Comparison of ENCODE assay signal across 1 mouse cellular context in the genomic region with DNA sequence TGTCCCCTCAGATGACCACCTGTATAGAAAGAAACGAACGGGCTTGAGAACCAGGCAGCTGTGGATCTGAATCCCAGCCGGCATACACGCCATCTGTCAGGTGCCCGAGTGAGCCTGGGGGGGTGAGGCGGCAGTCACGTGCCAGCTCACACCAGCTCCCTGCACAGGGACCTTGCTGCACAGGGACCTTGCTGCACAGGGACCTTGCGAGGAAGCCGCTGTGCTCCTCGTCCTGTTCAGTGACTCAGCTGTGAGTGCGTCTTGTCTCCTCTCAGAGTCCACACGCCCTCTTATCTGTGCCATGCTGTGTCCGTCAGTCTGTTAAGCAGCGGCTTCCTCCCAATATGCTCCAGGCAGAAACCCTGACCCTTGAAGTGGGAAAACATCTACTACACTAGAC.
A peak's percentile ranks its signal among the peaks of the same experiment; 100 is the strongest.
TF ChIP-seq lines count a peak whose summit lies in the region.

No protein-coding gene starts in this region.

TF ChIP-seq in MEL, 35 proteins besides CTCF, POLR2A, EP300 and RAD21 (continued from another document):
- TF ChIP-seq POLR2AphosphoS2 (IDR thresholded peaks at IDR 0.05; ENCODE audit: low read length), result no peak
- no peak; the same call in none of the 2 replicates for TF ChIP-seq TAL1 (IDR thresholded peaks at IDR 0.05; ENCODE audit: low read length)
- TF ChIP-seq KAT2A (conservative IDR thresholded peaks at IDR 0.05; ENCODE audit: low read depth, low read length), result no peak
- 0 out of 2 replicates have a peak, but pooled peaks have one; percentile 7 for TF ChIP-seq ETS1 (IDR thresholded peaks at IDR 0.05; ENCODE audit: low read depth, low read length)
- TF ChIP-seq MXI1 (IDR thresholded peaks at IDR 0.05; ENCODE audit: low read depth, low read length), result peak; percentile 41; the same call in 1 of the 2 replicates
- peak; percentile 70; the same call in 1 of the 2 replicates for TF ChIP-seq POLR2AphosphoS5 (IDR thresholded peaks at IDR 0.05; ENCODE audit: borderline replicate concordance, low read depth, low read length)
- no peak for TF ChIP-seq MAFK (IDR thresholded peaks at IDR 0.05; ENCODE audit: borderline replicate concordance, low read depth, low read length)
- no peak for TF ChIP-seq NELFE (IDR thresholded peaks at IDR 0.05; ENCODE audit: low read depth, low read length)
- TF ChIP-seq NRF1 (IDR thresholded peaks at IDR 0.05; ENCODE audit: insufficient read depth, low read depth, low read length, poor library complexity, severe bottlenecking), result no peak
- no peak for TF ChIP-seq E2F4 (IDR thresholded peaks at IDR 0.05; ENCODE audit: borderline replicate concordance, low read depth, low read length)
- TF ChIP-seq ZNF384 (IDR thresholded peaks at IDR 0.05; ENCODE audit: low read depth, low read length), result no peak
- peak; percentile 61; the same call in 1 of the 2 replicates for TF ChIP-seq BHLHE40 (IDR thresholded peaks at IDR 0.05; ENCODE audit: borderline replicate concordance, low read depth, low read length)
- no peak for TF ChIP-seq ZC3H11A (IDR thresholded peaks at IDR 0.05; ENCODE audit: low read depth, low read length)
- TF ChIP-seq CHD2 (IDR thresholded peaks at IDR 0.05; ENCODE audit: low read length), result no peak
